Mouse (Mus musculus) midbrain, embryonic 12.5 days (tissue): ENCODE measurements around the gene Atp11c. TPM values are rescaled to one million over a fixed set of nuclear protein-coding genes. Genes with fewer than 3 reads are reported as not detected.

Source experiments
- ATAC-seq: fragments of 200-750 bp; cut with Nextera tagmentation; 2 replicates; pipeline ENCODE4 v1.8.0; 2017; ENCODE audit warnings: low read depth, moderate TSS enrichment, moderate library complexity; ENCODE audit not compliant: low FRiP score
- H3K27ac ChIP-seq: fragments of 300-500 bp; sonication (generic); replicated peaks from 2 replicates; pipeline ENCODE4 v1.5.1; 2016; ENCODE audit warnings: mild to moderate bottlenecking
- H3K27me3 ChIP-seq: fragments of 300-500 bp; sonication (generic); 2 replicates; pipeline ENCODE4 v1.6.1; 2016; ENCODE audit warnings: mild to moderate bottlenecking
- H3K36me3 ChIP-seq: fragments of 300-500 bp; sonication (generic); 2 replicates; pipeline ENCODE4 v1.6.1; 2016
- H3K4me1 ChIP-seq: fragments of 300-500 bp; sonication (generic); 2 replicates; pipeline ENCODE4 v1.6.1; 2016
- H3K4me2 ChIP-seq: fragments of 300-500 bp; sonication (generic); replicated peaks from 2 replicates; pipeline ENCODE4 v1.6.1; 2016; ENCODE audit warnings: mild to moderate bottlenecking, moderate library complexity
- H3K4me3 ChIP-seq: fragments of 300-500 bp; sonication (generic); 2 replicates; pipeline ENCODE4 v1.5.1; 2016; ENCODE audit warnings: mild to moderate bottlenecking
- H3K9ac ChIP-seq: fragments of 300-500 bp; sonication (generic); replicated peaks from 2 replicates; pipeline ENCODE4 v1.6.1; 2016; ENCODE audit warnings: mild to moderate bottlenecking, moderate library complexity
- H3K9me3 ChIP-seq: fragments of 300-500 bp; sonication (generic); 2 replicates; pipeline ENCODE4 v1.6.1; 2016; ENCODE audit warnings: mild to moderate bottlenecking
- WGBS: fragments of 180-500 bp; shearing (Covaris S2); methylation state at CpG from one replicate; pipeline ENCODE4 v1.1.7; 2016; 5-methylcytosine and 5-hydroxymethylcytosine counted together
- polyA plus RNA-seq: library from polyadenylated mRNA; unstranded; fragments of >200 nt; fragmentation: Nextera tagmentation; extraction: Ambion mirVana; gene quantifications from 2 replicates; pipeline ENCODE4 v1.2.1, GENCODE M21; 2016

Gene Atp11c
- polyA plus RNA-seq, 1 experiment from 2014 or later = 17.2 TPM

DNA sequence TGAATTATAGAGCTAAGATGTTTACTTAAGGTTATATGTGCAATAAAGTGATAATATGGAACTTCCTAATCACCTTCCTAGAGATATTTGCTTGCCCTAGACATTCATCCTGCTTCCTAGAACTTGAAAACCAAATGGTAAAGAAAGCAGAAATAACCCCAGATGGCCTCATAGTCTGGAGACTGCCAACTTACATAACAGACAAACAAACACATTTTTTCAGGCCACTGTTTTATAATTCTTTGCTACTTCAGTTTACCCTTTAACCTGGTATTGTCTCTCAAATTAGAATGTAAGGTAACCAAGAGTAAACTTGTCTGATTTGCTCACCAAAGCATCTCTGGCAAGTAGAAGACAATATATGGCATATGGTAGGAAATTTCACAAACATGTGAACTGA, 212.1 kb downstream of the Atp11c start:
- Histone ChIP-seq H3K9ac (no peak overlapping the region), H3K27ac (no peak overlapping the region), H3K4me2 (no peak overlapping the region), H3K4me3 (no peak overlapping the region), H3K9me3 (no peaks in the 10 kb centered on the region), H3K4me1 (no peaks in the 10 kb centered on the region), H3K36me3 (no peaks in the 10 kb centered on the region), H3K27me3 (no peaks in the 10 kb centered on the region)
- ATAC-seq = no peak

DNA sequence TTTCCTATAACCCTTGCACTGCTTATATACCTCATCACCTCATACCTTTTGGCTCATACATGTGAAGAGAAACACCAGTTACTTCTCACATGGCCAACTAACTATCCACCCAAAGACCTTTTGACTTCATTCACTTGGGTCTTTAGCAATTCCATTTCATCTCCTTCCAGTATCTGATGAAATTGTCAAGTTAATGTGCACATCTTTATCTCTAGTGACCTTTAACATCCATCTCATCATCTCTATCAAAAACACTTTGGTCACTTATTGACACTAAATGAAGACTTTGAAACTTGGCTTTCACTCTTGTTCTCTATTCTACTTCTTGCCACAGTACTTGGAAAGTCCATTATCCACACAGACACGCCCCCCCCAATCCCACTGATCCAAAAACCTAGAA, 243.8 kb downstream of the Atp11c start:
- Histone ChIP-seq H3K27me3 (no peaks in the 10 kb centered on the region), H3K36me3 (no peaks in the 10 kb centered on the region), H3K4me3 (no peak overlapping the region), H3K4me2 (no peak overlapping the region), H3K27ac (no peak overlapping the region), H3K9ac (no peak overlapping the region), H3K9me3 (no peaks in the 10 kb centered on the region), H3K4me1 (no peaks in the 10 kb centered on the region)
- ATAC-seq = no peak
- 73% methylated on average over 1 of the region's 1 CpGs for WGBS

DNA sequence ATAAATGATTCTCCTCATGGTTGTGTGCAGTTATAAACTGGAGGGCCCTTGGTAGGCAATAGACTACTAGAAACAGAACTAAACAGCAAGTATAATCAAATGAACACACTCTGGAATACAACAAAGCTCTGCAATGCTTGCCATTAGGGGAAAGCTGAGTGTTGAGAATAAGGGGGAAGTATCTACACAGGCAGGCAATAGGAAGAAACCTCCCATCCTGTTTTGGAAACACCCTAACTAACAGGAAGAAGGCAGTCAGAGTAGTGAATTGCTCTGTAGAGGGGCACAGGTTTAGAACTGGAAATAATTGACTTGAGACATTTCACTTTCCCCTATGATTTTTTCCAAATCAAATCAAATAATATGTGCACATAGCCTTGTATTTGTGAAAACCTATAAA, 247.1 kb downstream of the Atp11c start:
- H3K4me1 ChIP-seq = no peaks in the 10 kb centered on the region
- no peak overlapping the region for H3K4me2 ChIP-seq
- ATAC-seq = no peak
- no peak overlapping the region for H3K9ac ChIP-seq
- no peaks in the 10 kb centered on the region for H3K9me3 ChIP-seq
- H3K27ac ChIP-seq = no peak overlapping the region
- H3K27me3 ChIP-seq = no peaks in the 10 kb centered on the region
- H3K4me3 ChIP-seq = no peak overlapping the region
- no peaks in the 10 kb centered on the region for H3K36me3 ChIP-seq

DNA sequence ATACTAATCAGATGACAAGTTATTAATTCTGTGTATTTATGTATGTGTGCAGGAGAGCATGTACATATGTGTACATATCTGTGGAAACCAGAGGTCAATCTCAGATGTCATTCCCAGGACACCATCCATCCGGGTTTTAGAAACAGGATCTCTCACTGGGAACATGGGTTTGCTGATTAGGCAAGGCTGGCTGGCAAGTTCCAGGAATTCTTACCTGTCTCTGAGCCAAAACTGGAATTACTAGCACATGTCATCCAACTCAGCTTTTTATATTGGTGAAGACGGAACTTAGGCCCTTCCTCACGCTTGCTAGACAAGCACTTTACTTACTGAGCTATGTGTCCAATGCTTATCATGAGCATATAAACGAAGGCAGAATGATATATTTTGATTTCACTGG, 247.5 kb downstream of the Atp11c start:
- WGBS = 86% methylated on average over 4 of the region's 4 CpGs
- Histone ChIP-seq H3K27me3 (no peaks in the 10 kb centered on the region), H3K4me2 (no peak overlapping the region), H3K4me1 (no peaks in the 10 kb centered on the region), H3K36me3 (no peaks in the 10 kb centered on the region), H3K9me3 (no peaks in the 10 kb centered on the region), H3K27ac (no peak overlapping the region), H3K4me3 (no peak overlapping the region), H3K9ac (no peak overlapping the region)
- no peak for ATAC-seq

DNA sequence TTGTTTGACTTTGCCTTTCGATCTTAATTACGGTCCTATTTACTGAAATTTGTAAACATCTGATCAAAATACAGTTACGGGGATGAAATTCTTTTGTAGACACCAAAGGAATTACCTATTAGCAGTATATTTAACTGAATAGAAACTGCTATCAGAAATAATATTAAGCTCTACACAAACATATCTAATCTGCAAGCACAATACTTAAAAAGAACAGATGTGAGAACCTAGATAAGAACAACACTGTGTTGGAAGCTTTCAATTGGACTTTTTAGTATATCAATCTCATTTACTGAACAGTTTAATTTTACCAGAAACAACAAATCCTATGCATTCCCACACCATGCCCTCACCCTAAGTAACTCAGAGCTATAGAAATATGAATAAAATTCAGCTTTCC, 262.8 kb downstream of the Atp11c start:
- no peak for ATAC-seq
- no peaks in the 10 kb centered on the region for H3K9me3 ChIP-seq
- no peaks in the 10 kb centered on the region for H3K27me3 ChIP-seq
- no peaks in the 10 kb centered on the region for H3K36me3 ChIP-seq
- H3K4me1 ChIP-seq = no peaks in the 10 kb centered on the region
- no peak overlapping the region for H3K27ac ChIP-seq
- 93% methylated on average over 3 of the region's 3 CpGs for WGBS
- H3K4me2 ChIP-seq = no peak overlapping the region
- H3K4me3 ChIP-seq = no peak overlapping the region
- H3K9ac ChIP-seq = no peak overlapping the region

DNA sequence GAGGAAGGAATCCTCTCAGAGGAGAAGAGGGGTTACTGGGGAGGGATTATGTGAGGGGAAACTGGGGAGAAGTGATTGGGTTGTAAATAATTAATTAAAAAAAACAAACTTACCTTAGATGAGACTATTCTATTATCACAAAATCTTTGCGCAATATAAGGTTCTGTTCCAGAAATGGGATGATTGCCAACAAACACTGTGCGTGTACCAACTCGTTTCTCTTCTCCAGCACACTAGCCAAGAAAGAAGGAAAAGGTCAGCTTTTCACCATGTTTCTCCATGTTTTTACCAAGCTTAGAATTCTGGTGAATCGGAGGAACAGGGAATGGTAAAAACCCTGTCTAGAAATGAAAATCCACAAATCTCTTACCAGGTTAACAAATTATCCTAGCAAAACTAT, 271.2 kb downstream of the Atp11c start:
- H3K9ac ChIP-seq = no peak overlapping the region
- no peak for ATAC-seq
- H3K9me3 ChIP-seq = no peaks in the 10 kb centered on the region
- H3K4me2 ChIP-seq = no peak overlapping the region
- H3K4me1 ChIP-seq = no peaks in the 10 kb centered on the region
- WGBS = 93% methylated on average over 4 of the region's 4 CpGs
- no peak overlapping the region for H3K4me3 ChIP-seq
- H3K36me3 ChIP-seq = no peaks in the 10 kb centered on the region
- H3K27me3 ChIP-seq = no peaks in the 10 kb centered on the region
- H3K27ac ChIP-seq = no peak overlapping the region

DNA sequence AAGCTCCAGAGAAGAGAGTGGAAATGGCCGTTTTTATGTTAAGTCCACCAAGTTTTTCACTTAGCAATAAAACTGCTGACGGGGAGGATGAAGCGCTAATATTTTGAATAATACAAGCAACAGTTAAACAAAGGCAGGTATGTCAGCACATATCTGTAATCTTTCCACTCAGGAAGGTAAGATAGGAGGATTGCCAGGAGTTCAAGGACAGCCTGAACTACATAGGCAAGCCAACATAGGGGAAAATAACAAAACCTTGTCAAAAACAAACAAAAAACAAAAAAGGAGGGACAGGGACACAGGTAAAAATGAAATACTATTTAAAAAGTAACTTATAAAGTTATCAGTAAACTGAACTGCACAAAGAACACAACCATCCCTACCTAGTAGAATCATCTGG, 274.8 kb downstream of the Atp11c start:
- no peak for ATAC-seq

DNA sequence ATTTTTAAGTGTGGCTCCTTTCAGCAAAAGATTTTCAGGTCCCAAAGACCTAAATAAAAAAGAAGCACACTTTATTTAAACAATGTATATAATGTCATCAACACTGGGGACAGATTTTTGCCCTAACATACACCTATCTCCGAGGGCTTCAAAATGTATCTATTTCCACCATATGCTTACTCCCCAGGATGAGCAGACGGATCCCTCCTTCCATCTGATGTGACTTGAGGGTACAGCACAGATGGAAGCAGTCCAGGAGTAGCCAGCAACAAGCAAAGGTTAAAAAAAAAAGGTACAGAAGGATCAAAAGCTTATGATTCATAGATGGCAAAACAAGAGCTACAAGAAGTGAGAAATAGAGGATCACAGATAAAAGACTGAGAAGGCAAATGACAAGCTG, 300.2 kb downstream of the Atp11c start:
- WGBS = 90% methylated on average over 2 of the region's 2 CpGs
- no peak for ATAC-seq
- Histone ChIP-seq H3K9ac (no peak overlapping the region), H3K36me3 (no peaks in the 10 kb centered on the region), H3K27ac (no peak overlapping the region), H3K4me1 (no peaks in the 10 kb centered on the region), H3K4me3 (no peak overlapping the region), H3K9me3 (no peaks in the 10 kb centered on the region), H3K4me2 (no peak overlapping the region), H3K27me3 (no peaks in the 10 kb centered on the region)

More for the DNA sequence above, 274.8 kb downstream of the Atp11c start:
- Histone ChIP-seq H3K9ac (no peak overlapping the region), H3K9me3 (no peaks in the 10 kb centered on the region), H3K4me2 (no peak overlapping the region), H3K27me3 (no peaks in the 10 kb centered on the region), H3K36me3 (no peaks in the 10 kb centered on the region), H3K4me1 (no peaks in the 10 kb centered on the region), H3K27ac (no peak overlapping the region), H3K4me3 (no peak overlapping the region)
- WGBS = 96% methylated on average over 3 of the region's 3 CpGs

DNA sequence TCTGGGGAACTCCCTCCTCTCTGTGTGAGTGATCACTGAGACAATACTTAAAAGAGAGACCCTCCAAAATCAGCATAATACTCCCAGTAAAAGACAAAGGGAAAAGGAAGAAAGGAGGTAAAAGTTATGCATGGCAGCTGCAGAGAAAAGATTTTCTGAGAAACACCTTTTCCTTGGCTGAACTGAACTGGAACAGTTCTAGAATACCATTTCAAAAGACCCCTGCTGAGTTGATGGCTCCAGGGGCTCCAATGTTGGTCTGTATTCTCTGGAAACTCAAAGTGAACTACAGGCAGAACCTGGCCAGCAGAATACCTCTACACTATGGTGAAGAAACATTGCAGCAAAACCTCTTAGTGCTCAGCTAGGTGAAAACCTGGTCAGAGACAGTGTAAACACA, 337.2 kb downstream of the Atp11c start:
- ATAC-seq = no peak
- H3K9me3 ChIP-seq = no peaks in the 10 kb centered on the region

DNA sequence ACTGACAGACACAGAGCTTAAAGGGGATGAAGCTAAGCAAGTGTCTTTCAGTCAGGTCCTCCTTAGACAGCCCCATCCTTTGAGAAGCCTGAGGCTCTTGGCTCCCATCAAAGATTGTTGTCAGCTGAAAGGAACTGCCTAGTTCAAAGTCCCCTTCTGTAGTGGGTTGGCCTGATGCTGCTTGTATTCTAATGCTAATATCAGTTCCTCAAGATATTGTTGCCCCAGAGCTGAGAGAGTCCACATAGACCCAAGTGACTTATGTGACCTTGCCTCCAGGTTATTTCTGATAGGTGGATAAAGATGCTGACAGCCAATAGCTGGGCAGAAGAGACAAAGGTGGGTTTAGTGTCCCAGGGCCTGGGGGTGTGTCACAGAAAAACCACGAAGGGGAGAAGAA, 404.8 kb downstream of the Atp11c start:
- no peaks in the 10 kb centered on the region for H3K4me1 ChIP-seq
- no peaks in the 10 kb centered on the region for H3K9me3 ChIP-seq
- no peak overlapping the region for H3K27ac ChIP-seq
- ATAC-seq = no peak
- no peaks in the 10 kb centered on the region for H3K27me3 ChIP-seq
- H3K4me2 ChIP-seq = no peak overlapping the region
- 29% methylated on average over 1 of the region's 1 CpGs for WGBS
- no peaks in the 10 kb centered on the region for H3K36me3 ChIP-seq
- H3K9ac ChIP-seq = no peak overlapping the region
- H3K4me3 ChIP-seq = no peak overlapping the region

More for the DNA sequence above, 337.2 kb downstream of the Atp11c start:
- Histone ChIP-seq H3K4me3 (no peak overlapping the region), H3K4me1 (no peaks in the 10 kb centered on the region), H3K36me3 (no peaks in the 10 kb centered on the region), H3K27me3 (no peaks in the 10 kb centered on the region), H3K4me2 (no peak overlapping the region), H3K27ac (no peak overlapping the region), H3K9ac (no peak overlapping the region)

DNA sequence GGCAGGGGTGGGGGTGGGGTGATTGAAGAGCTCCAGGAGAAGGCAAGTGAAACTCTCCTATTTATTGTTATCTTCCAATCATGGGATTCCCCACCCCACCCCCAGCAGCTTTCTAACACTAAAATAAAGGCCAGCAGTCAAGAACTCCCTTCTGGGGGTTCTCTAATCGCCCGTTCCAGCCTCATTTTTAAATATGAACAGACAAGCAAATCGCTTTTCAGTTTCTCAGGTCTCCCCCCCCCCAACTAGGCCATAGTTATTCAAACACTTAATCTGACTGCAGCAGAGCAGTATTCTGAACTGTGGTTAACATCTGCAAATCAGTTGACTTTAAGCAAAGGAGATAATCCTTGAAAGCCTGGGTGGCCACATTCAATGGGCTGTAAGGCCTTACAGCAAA, 409.9 kb downstream of the Atp11c start:
- no peak overlapping the region for H3K4me3 ChIP-seq
- no peaks in the 10 kb centered on the region for H3K36me3 ChIP-seq
- H3K9ac ChIP-seq = no peak overlapping the region
- H3K27me3 ChIP-seq = peaks cover 6% of the 10 kb centered on the region
- ATAC-seq = no peak
- 21% methylated on average over 3 of the region's 3 CpGs for WGBS
- H3K4me2 ChIP-seq = no peak overlapping the region
- H3K27ac ChIP-seq = no peak overlapping the region
- no peaks in the 10 kb centered on the region for H3K9me3 ChIP-seq
- H3K4me1 ChIP-seq = peaks cover 3% of the 10 kb centered on the region; the same call in 1 of the 2 replicates

DNA sequence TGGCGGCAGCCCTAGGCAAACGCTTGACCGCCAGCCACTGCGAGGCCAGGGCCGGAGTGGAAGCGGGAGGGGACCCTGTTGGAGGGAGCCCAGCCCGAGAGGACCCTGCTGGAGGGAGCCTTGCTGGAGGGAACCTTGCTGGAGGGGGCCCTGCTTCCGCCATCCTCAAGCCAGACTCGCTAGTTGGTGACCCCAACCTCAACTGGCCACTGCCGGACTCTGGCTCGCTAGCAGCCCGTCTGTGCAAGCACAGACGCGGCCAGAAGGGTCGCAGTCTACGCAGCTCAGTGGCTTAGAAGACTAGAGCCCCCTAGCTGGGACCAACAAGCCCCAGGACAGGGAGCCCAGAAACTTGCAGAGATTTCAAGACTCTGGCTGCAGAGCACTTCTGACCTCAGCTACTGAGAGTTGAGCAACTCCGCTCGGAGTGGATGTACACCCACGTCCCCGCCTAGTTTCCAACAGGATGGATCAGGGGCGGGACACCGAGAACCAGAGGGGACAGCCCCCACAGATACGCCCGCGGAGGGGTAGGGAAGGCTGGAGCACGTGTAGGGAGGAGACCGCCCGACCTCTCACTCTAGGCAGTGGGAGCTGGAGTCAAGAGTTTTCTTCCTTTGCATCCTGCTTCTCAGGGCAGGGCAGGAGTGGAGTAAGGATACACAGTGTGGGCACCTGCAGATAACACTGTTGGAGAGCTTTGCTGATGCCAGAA, 413.6 kb downstream of the Atp11c start, which contains the start of gene Mcf2:
TSS of gene Mcf2 (minus strand) at position 346 of the 715 bp plus-strand sequence.
- Histone ChIP-seq H3K9ac (peak within 1 kb of the TSS; percentile 41), H3K36me3 (no peaks in the 10 kb centered on the region), H3K27me3 (peaks cover 6% of the 10 kb centered on the region), H3K4me3 (peak within 1 kb of the TSS; percentile 42), H3K27ac (no peak within 1 kb of the TSS), H3K9me3 (no peaks in the 10 kb centered on the region), H3K4me1 (peaks cover 3% of the 10 kb centered on the region; the same call in 1 of the 2 replicates), H3K4me2 (peak within 1 kb of the TSS; percentile 74)
- peak; percentile 84 for ATAC-seq
- 19% methylated on average over 28 of the region's 28 CpGs for WGBS
